Mouse (Mus musculus): Measurements from ENCODE around the gene Pip5k1b. TPM values are rescaled to one million over a fixed set of nuclear protein-coding genes. Genes with fewer than 3 reads are reported as not detected.

Gene Pip5k1b
- polyA plus RNA-seq, 2 experiments = 0.83 to 1.4 TPM

GRCm38 (mm10) chr19:24493887-24494286, 61.8 kb downstream of the Pip5k1b start:
- H3K27ac ChIP-seq (replicated peaks; ENCODE audit: low read depth, low read length) = no peak overlapping the region
- H3K27me3 ChIP-seq (ENCODE audit: control insufficient read depth, insufficient read depth, low read length) = no peaks in the 10 kb centered on the region
- no peak overlapping the region for H3K9ac ChIP-seq (ENCODE audit: low read depth, low read length, severe bottlenecking)
- no peak overlapping the region for H3K4me3 ChIP-seq (replicated peaks; ENCODE audit: low read length)
- H3K36me3 ChIP-seq (ENCODE audit: control insufficient read depth, insufficient read depth, low read length) = no peaks in the 10 kb centered on the region
- no peak overlapping the region for H3K4me2 ChIP-seq (replicated peaks; ENCODE audit: low read depth, low read length, severe bottlenecking)
- no peaks in the 10 kb centered on the region for H3K9me3 ChIP-seq (ENCODE audit: control insufficient read depth, low read length)
- WGBS = 85% methylated on average over 4 of the region's 4 CpGs
- ATAC-seq (ENCODE audit: low FRiP score, low read depth) = no peak
- H3K4me1 ChIP-seq (ENCODE audit: control insufficient read depth, insufficient read depth, low read length) = no peaks in the 10 kb centered on the region
- no peak for DNase-seq (ENCODE audit: low spot score)
- no peak for TF ChIP-seq POLR2A (IDR thresholded peaks at IDR 0.05; ENCODE audit: borderline replicate concordance, extremely low read depth, insufficient read depth, insufficient read length)

- TF ChIP-seq POLR2A (IDR thresholded peaks at IDR 0.05; ENCODE audit: borderline replicate concordance, extremely low read depth, insufficient read depth, insufficient read length) = no peak
- no peaks in the 10 kb centered on the region for H3K36me3 ChIP-seq (ENCODE audit: control insufficient read depth, insufficient read depth, low read length)
- ATAC-seq (ENCODE audit: low FRiP score, low read depth) (no peak), DNase-seq (ENCODE audit: low spot score) (no peak)
- WGBS = 54% methylated on average over 3 of the region's 3 CpGs
- no peaks in the 10 kb centered on the region for H3K4me1 ChIP-seq (ENCODE audit: control insufficient read depth, insufficient read depth, low read length)
- H3K9ac ChIP-seq (ENCODE audit: low read depth, low read length, severe bottlenecking) = no peak overlapping the region
- no peak overlapping the region for H3K4me2 ChIP-seq (replicated peaks; ENCODE audit: low read depth, low read length, severe bottlenecking)
- no peaks in the 10 kb centered on the region for H3K27me3 ChIP-seq (ENCODE audit: control insufficient read depth, insufficient read depth, low read length)
- no peak overlapping the region for H3K27ac ChIP-seq (replicated peaks; ENCODE audit: low read depth, low read length)
- H3K4me3 ChIP-seq (replicated peaks; ENCODE audit: low read length) = no peak overlapping the region
- H3K9me3 ChIP-seq (ENCODE audit: control insufficient read depth, low read length) = no peaks in the 10 kb centered on the region
Measured at GRCm38 (mm10) chr19:24491824-24492223, 63.8 kb downstream of the Pip5k1b start.

GRCm38 (mm10) chr19:24490275-24490674, 65.4 kb downstream of the Pip5k1b start:
- H3K4me3 ChIP-seq (replicated peaks; ENCODE audit: low read length) = no peak overlapping the region
- H3K9me3 ChIP-seq (ENCODE audit: control insufficient read depth, low read length) = no peaks in the 10 kb centered on the region
- no peak for ATAC-seq (ENCODE audit: low FRiP score, low read depth)
- H3K4me2 ChIP-seq (replicated peaks; ENCODE audit: low read depth, low read length, severe bottlenecking) = no peak overlapping the region
- no peak overlapping the region for H3K27ac ChIP-seq (replicated peaks; ENCODE audit: low read depth, low read length)
- no peak for DNase-seq (ENCODE audit: low spot score)
- no peaks in the 10 kb centered on the region for H3K4me1 ChIP-seq (ENCODE audit: control insufficient read depth, insufficient read depth, low read length)
- no peak overlapping the region for H3K9ac ChIP-seq (ENCODE audit: low read depth, low read length, severe bottlenecking)
- H3K27me3 ChIP-seq (ENCODE audit: control insufficient read depth, insufficient read depth, low read length) = no peaks in the 10 kb centered on the region
- WGBS = 74% methylated on average over 5 of the region's 5 CpGs
- no peak for TF ChIP-seq POLR2A (IDR thresholded peaks at IDR 0.05; ENCODE audit: borderline replicate concordance, extremely low read depth, insufficient read depth, insufficient read length)
- no peaks in the 10 kb centered on the region for H3K36me3 ChIP-seq (ENCODE audit: control insufficient read depth, insufficient read depth, low read length)

- no peak for ATAC-seq (ENCODE audit: low FRiP score, low read depth)
Measured at GRCm38 (mm10) chr19:24486433-24487296, 69.0 kb downstream of the Pip5k1b start.

GRCm38 (mm10) chr19:24484612-24485194, 71.0 kb downstream of the Pip5k1b start:
- Histone ChIP-seq H3K4me2 (replicated peaks; ENCODE audit: low read depth, low read length, severe bottlenecking) (no peak overlapping the region), H3K4me1 (ENCODE audit: control insufficient read depth, insufficient read depth, low read length) (no peaks in the 10 kb centered on the region), H3K27ac (replicated peaks; ENCODE audit: low read depth, low read length) (no peak overlapping the region), H3K4me3 (replicated peaks; ENCODE audit: low read length) (no peak overlapping the region), H3K36me3 (ENCODE audit: control insufficient read depth, insufficient read depth, low read length) (no peaks in the 10 kb centered on the region), H3K9ac (ENCODE audit: low read depth, low read length, severe bottlenecking) (no peak overlapping the region), H3K9me3 (ENCODE audit: control insufficient read depth, low read length) (no peaks in the 10 kb centered on the region), H3K27me3 (ENCODE audit: control insufficient read depth, insufficient read depth, low read length) (no peaks in the 10 kb centered on the region)
- ATAC-seq (ENCODE audit: low FRiP score, low read depth) = no peak
- TF ChIP-seq POLR2A (IDR thresholded peaks at IDR 0.05; ENCODE audit: borderline replicate concordance, extremely low read depth, insufficient read depth, insufficient read length) = no peak
- DNase-seq (ENCODE audit: low spot score) = no peak
- 78% methylated on average over 4 of the region's 4 CpGs for WGBS

More at GRCm38 (mm10) chr19:24486433-24487296, 69.0 kb downstream of the Pip5k1b start:
- no peak overlapping the region for H3K4me2 ChIP-seq (replicated peaks; ENCODE audit: low read depth, low read length, severe bottlenecking)
- H3K36me3 ChIP-seq (ENCODE audit: control insufficient read depth, insufficient read depth, low read length) = no peaks in the 10 kb centered on the region
- no peak for DNase-seq (ENCODE audit: low spot score)
- no peaks in the 10 kb centered on the region for H3K4me1 ChIP-seq (ENCODE audit: control insufficient read depth, insufficient read depth, low read length)
- no peaks in the 10 kb centered on the region for H3K9me3 ChIP-seq (ENCODE audit: control insufficient read depth, low read length)
- WGBS = 74% methylated on average over 8 of the region's 8 CpGs
- H3K9ac ChIP-seq (ENCODE audit: low read depth, low read length, severe bottlenecking) = no peak overlapping the region
- TF ChIP-seq POLR2A (IDR thresholded peaks at IDR 0.05; ENCODE audit: borderline replicate concordance, extremely low read depth, insufficient read depth, insufficient read length) = no peak
- H3K4me3 ChIP-seq (replicated peaks; ENCODE audit: low read length) = no peak overlapping the region
- H3K27me3 ChIP-seq (ENCODE audit: control insufficient read depth, insufficient read depth, low read length) = no peaks in the 10 kb centered on the region
- H3K27ac ChIP-seq (replicated peaks; ENCODE audit: low read depth, low read length) = no peak overlapping the region

All from limb, embryonic 14.5 days (tissue).